Mouse (Mus musculus): Measurements from ENCODE around the gene Tlr8.

Gene Tlr8

GRCm38 (mm10) chrX:167201365-167201764 is 62.8 kb downstream of the Tlr8 start:
- DNase-seq (ENCODE audit: low spot score) = no peak

- DNase-seq (ENCODE audit: low spot score) = no peak
Observed at GRCm38 (mm10) chrX:167195228-167195649, 68.9 kb downstream of the Tlr8 start.

Data from urinary bladder, postnatal 25 days (tissue).